Mouse (Mus musculus) CH12F3 (cell line): Measurements from ENCODE around the gene Chrnb2.
"Not testable (repeated sequence)": the region's sequence is repeated elsewhere in the genome, so short reads cannot be mapped to it uniquely, and the experiment has no call there.

Experiments
- in situ Hi-C: fragments of 300-500 bp; cut with MboI; formaldehyde crosslinking; loops from 2 replicates; pipeline ENCODE4 v1.14.3; 2020; ENCODE audit warnings: low sequenced_read_pairs

The Chrnb2 gene

DNA sequence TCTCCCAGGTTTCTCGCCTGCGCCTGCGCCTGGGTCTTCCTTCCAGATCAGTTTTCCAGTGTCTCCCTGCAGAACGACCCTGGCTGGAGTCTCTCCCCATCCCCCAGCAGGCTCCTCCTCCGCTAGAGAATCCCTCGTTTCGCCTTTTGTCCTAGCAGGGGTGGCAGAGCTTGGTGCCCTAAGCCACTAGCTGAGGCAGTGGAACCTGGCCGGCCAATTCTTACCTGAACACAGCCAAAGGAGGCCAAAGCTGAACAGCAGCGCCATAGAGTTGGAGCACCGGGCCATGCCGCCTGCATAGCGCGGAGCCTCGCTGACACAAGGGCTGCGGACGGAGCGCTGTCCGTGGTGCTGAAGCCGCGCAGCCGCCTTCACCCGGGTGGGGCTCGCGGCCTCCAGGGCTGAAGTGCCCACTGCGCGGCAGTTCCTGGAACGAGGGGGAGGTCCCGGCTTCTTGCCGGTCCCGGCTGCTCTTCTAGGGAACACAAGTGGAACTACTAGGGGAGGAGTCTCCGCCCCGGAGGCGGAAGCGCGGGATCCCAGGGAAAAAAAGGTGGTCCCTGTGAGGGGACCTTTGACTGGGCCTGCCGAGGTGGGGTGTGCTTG, at the start of gene Chrnb2:
Chrnb2 (minus strand) TSS at position 514 of the 606 bp plus-strand sequence.
- in situ Hi-C loops: no loop called here

DNA sequence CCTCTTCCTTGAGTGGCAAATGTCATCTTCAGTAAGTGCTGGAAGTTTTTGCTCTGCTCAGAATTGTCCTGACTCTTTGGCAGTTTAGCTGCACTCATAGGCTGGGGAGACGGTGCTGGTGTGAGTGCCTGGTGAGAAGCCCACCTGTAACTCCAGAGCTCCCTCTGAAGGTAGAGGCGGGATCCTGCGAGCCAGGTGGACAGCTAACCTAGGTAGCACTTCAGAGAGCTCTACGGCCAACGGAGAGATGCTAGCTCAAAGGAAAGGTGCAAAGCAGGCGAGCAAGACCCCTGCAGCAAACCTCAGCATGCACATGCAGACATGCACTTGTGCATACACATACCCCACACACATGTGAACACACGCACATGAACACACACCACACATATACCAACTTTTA, 49.6 kb upstream of the Chrnb2 start:
- in situ Hi-C loops: no loop called here

DNA sequence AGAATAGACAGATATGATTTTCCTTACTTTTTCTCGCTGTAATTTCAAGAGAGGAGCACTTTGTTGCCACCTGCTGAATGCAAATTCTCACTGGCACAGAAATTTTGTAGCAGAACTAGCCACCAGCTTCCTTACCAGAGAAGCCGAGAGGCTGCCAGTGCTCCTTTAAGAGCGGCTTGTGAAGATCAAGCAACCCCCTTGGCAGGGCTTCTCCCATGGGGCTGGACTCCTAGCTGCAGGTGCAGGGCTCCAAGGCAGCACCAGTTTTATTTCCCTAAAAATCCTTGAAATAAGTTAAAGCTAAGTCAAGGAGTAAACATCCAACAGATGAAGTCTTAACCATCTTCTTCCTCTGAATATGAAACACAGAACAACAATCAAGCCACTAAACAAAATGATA, 47.7 kb upstream of the Chrnb2 start:
- in situ Hi-C loops: no loop called here

DNA sequence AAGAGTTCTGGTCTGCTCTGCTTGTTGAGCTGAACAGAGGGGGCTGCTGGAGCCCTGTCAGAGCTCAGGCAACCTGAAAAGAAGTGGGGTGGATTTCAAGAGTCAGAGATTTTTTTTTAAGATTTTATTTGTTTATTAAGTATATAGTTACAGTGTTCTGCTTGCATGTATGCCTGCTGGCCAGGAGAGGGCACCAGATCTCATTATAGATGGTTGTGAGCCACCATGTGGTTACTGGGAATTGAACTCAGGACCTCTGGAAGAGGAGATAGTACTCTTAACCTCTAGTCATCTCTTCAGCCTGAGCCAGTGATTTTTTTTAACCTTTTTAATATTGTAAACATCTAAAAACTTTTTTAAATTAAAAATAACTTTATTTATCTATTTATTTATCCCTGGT, 46.4 kb upstream of the Chrnb2 start:
- in situ Hi-C loops: no loop called here

DNA sequence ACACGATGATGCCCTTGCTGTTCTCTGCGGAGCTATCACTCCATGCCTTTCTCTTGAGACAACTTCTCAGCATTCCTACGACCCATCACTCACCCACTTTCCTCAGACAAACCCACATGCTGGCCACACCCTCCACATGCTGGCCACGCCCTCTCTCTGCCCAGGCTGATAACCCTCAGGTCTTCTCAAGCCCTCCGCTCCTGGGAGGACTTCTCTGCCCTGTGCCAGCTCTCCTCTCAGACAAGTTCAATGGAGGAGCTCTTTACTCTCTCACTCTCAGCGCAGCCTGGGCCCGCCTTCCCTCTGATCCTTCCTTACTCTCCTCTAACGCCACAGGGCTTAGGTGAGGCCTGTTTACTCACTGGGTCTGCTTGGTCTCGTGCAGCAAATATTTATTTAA, 44.2 kb upstream of the Chrnb2 start:
- in situ Hi-C loops: no loop called here

DNA sequence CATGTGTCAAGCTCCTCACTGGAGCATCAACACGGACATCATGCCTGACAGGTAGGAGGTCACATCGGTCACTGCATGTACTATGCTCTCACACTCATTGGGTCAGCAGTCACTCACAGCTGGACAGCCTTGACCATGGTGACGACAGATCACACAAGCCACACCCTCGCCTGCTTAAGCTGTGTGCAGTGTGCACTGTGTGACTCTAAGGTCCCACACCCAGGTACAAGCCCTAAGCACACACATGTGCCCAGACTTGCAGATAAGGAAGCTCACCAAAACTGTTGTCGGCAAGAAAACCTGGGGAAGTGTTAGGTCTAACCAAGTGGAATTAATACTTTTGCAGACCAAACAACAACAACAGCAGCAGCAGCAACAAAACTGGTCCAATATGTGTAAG, 43.4 kb upstream of the Chrnb2 start:
- in situ Hi-C loops: no loop called here

DNA sequence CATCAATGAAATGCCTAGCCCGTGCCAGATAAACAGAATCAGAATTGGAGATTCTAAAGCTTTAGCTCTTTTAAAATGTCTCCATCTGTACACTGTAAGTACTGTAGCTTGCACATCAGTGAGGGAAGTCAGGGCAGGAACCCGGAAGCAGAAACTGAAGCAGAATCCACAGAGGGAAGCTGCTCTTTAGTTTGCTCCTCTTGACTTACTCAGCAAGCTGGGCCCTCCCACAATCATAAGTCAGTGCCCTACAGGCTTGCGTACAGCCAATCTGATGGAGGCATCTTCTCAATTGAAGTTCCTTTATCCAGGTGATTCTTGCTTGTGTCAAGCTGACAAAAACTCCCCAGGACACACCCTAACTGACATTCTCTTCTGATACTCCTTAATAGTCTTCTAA, 42.7 kb upstream of the Chrnb2 start:
- in situ Hi-C loops: no loop called here

DNA sequence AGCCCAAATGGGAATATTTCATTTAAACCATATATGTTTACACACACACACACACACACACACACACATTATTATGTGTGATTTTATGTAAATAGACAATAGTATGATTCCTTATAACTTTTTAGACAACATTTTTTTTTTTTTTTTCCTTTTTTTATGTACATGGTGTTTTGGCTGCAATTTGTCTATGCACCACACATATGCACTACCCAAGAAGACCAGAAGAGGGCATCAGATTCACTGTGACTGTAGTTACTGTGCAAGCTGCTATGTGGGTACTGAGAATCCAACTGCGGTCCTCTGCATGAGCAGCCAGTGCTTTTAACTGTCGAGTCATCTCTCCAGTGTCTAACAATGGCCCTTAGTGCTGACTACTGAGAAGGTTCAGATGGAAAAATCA, 42.3 kb upstream of the Chrnb2 start:
- in situ Hi-C loops: no loop called here

DNA sequence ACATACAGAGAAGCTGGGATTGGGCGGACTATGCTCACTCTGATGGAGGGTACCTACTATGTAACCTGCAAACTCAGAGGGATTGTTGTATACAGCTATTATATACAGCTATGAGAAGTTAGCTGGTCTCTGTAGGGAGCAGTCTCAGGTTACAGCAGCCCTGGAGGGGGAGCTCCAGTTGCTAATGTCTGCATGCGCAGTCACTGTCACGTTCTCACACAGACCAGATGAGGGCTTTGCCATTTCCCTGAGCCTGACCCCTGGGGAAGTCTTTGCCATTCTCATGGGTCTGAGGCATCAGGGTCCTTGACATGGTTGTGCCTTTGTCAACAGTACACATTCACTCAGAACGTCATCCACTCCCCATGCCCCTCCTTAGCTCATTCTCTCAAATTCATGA, 40.7 kb upstream of the Chrnb2 start:
- in situ Hi-C loops: no loop called here

DNA sequence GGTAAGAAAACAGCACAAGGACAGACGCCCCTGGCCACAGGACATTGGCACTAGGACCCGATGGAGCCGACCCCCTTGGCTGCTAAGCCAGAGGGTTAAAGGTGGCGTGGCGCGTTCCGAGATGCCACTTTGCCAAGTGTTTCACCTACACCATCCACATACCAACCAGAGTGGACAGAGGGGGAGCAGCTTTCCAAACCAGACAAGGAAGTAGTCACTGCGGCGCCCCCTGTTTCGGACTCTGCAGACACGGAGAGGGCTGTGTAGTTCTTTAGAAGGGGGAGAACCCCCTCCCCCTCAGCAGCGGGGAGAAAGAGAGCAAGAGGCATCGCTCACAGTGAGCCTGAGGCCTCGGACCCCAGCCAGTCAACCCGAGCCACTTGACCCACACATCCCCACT, 38.4 kb upstream of the Chrnb2 start:
- in situ Hi-C loops: no loop called here

DNA sequence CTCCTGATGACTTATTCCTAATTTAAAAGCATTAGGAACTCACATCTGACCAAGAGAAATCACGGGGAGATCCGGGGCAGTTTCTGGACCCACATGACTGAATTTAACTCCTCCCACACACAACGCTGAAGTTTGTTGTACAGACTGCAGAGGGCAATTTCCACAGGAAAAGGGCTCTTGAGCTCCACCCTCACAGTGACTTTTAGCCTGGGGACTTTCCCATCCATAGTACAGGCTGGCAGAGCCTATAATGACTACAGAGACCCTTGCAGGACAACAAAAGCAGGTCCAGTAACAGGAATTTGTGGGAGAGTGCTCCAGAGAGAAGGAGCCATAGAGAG, 37.0 kb upstream of the Chrnb2 start:
- in situ Hi-C loops: no loop called here

DNA sequence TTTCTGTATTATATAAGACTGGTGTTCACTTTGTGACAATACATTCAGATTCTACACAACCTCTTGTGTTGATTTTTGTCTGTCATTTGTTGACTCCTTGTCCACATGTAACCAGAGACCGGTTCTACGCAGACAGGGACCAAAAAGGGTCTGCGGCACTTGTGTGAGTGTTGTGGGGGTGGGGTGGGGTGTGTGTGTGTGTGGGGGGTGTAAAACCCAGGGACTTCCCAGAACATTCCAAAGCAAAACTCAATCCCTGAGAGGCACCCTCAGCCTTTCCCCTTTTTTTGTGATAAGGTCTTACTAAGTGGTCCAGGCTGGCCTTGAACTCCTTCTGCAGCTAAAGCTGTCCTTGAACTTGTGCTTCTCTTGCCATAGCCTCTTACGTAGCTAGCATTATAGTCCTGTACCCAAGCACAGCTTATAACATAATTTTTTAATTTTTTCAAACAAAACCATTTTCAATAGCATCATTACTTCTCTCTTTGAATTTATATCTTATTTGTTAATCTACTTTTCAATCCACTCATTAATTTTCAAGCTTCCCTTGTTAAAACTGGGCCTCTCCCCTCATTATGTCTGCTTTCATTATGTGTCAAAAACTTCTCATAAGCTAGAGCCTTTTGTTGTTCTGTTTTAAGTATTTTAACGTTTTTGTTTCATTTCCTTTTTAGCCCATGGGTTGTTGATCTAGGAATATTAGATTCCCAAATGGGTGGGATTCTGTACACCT, 36.5 kb upstream of the Chrnb2 start:
- in situ Hi-C loops: no loop called here

DNA sequence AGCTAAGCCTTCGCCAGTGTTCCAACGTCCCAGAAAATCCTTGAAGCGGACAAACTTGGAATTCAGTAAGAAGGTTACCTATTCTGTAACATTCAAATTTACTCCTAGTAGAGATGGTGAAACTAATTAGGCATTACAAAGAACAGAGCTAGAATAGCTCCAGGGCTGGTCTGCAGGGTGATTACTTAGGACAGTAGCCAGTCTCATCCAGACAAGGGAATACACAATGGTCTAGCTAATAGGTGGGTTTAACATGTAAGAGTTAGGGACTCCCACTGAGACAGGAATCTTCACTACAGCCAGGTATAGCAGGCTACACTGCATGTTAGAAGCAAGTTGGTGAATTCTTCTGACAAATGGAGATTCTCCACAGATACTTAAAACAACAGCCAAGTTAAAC, 35.6 kb upstream of the Chrnb2 start:
- in situ Hi-C loops: not testable (repeated sequence)

DNA sequence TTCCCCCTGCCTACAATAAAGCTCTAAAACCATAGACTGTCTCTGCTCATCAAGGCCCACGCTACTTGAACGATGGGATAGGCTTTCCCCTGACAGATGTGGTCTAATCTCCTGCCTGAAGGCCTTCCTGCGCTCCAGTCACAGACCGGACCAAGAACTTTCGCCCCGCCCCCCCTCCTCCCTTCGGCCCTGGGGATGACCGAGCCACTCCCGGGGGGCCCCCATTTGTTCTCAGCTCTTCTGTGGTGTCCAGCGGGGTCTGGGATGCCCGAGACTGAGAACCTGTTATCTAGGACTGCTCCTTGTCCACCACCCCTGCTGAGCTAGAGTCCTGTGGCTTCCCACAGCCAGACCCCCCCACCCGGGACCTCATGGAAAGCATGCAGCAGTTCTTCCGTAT, 35.0 kb upstream of the Chrnb2 start:
- in situ Hi-C loops: no loop called here

DNA sequence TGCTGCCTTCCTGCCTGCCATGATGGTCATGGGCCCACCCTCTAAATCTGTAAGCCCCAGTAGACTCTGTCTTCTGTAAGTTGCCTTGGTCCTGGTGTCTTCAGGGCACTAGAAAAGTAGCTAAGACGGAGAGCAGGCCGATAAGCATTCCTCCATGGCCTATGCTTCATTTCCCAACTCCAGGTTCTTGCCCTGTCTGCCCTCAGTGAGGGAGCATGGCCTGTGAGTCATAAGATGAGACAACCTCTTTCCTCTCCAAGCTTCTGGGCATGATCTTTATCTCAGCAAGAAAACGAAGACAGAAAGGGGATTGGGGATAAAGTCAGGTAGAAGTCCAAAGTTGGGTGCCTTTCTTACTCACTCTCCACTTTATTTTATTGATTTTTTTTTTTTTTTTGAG, 34.1 kb upstream of the Chrnb2 start:
- in situ Hi-C loops: no loop called here

DNA sequence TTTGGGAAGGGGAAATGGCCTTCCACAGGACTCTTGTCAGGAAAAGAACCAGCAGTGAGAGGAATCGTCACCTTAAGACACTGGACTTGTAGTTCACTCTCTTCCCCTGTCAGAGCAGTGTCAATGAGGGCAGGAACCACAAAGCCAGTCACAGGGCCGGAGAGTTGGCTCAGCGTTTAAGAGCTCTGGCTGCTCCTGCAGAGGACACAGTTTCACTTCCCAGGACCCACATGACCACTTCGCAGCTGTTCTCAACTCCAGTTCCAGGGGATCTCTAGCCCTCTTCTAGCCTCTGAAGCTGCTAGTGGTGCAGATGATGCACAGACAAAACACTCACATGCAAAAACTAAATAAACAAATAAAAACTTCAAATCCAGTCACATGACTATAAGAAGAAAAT, 31.9 kb upstream of the Chrnb2 start:
- in situ Hi-C loops: no loop called here

DNA sequence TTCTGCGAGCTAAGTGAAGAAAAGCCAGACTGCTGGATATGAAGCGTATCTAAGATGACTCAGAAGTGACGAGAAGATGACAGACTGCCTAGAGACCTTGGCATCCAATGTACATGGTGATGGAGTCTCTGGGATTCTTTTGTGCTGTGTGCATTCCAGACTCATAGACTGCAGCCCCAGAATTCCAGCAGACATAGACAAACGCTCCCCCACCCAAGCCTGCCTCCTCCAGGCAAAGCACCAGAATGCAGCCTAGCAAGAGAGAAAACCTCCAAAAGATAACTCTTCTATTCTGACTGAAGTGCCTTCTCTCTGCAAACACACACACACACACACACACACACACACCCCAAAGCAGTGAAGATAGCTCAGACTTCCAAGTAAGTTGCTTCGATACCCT, 31.3 kb upstream of the Chrnb2 start:
- in situ Hi-C loops: no loop called here

DNA sequence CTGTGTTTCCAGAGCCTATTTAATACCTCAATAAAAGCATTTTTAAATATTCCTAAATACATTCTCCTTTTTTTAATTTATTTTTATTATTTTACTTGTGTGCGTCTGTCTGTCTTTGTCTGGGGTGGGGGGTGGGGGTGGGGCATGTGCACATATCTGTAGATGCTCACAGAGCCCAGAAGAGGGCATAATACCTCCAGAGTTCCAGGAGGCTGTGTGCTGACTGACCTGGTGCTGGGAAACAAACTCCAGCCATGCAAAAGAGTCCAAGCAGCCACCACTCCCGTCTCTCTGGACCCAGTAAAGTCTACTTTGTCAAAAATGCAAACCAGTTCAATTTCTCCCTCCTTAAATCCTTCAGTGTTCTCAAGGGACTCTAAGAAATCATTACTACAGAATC, 30.2 kb upstream of the Chrnb2 start:
- in situ Hi-C loops: no loop called here

DNA sequence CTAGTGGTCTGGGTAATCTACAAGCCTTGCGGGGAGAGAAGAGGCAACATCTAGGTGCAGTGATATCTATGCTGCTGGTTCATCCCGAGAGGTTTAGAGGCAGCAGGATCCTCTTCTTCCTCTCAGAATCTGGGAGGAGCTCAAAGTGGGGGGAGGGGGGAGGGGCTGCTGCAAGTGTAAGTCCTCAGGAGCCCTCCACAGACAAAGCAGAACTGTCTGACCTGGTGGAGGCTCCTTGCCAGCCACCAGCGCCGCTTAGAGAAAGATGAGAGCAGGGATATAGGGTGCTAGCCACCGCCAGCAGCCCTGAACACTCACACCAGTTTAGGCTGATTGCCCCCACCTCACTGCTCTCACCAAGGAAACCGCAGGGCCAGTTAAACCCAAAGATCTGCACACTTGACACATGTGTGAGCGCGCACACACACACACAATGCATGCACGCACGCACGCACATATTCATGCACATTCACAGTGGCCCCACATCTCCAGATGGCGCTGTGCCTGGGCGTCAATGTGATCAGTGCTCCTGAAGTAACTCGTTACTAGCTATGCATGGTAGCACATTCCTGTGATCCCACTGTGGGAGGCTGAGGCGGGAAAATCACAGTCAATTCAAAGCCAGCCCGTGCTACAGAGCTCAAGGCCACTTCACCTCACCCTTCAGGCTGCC, 24.4 kb upstream of the Chrnb2 start:
- in situ Hi-C loops: loop anchor here (5.0 kb wide), 1 partner anchor 63 kb away; no protein-coding TSS in a partner anchor

DNA sequence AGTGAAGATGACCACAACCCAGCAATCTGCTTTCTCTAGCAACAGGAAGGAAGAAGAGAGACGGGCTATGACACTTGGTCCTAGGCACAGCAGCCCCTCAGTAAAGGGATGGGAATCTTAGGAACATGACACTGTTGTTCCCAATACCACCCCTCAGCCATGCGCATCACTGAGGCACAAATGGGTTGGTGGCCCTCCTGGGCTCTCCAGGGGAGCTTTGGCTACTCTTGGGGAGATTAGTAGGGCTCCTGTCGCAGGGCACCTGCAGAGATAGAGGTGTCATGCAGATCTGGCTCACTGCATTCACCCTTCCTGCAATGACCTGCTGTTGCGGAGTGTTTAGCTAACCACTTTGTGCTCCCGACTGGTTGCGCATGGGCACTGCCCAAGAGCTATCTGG, 21.8 kb upstream of the Chrnb2 start:
- in situ Hi-C loops: loop anchor here (5.0 kb wide), 1 partner anchor 66 kb away; no protein-coding TSS in a partner anchor

DNA sequence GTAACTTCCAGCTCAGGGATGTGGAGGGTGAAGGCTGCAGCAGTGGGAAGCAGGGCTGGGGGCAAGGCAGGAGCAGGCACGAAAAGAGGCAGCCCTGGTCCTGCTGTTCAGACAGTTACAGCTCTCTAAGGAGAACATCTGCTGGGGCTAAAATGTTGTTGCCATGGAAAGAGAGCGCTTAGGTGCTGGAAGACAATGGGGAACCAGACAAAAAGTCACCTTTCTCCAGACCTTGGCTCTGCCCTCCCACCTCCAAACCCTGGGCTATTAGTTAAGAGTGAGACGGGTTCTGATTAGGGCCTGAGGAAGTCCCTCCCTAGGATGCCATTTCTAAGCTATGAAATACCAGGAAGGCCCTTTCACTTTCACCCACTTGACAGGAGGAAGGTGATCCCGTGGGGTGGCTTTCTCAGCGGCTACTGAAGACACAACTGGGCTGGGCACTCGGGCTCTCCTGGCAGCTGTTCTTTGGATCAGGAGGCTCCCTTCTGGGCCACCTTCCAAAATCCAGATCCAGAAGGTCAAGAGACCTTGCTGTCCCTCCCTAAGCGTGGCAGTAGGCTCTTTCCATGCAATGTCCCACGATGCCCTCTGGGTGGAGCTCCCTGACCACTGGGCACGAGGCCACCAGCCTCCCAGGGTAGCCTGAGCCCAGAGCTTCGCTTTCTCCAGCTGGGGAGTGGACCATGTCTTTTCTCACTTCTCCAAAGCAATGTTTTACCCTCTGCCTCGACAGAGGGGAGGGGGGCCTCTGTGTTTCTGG, 20.7 kb upstream of the Chrnb2 start:
- in situ Hi-C loops: loop anchor here (5.0 kb wide), 1 partner anchor 67 kb away; no protein-coding TSS in a partner anchor

DNA sequence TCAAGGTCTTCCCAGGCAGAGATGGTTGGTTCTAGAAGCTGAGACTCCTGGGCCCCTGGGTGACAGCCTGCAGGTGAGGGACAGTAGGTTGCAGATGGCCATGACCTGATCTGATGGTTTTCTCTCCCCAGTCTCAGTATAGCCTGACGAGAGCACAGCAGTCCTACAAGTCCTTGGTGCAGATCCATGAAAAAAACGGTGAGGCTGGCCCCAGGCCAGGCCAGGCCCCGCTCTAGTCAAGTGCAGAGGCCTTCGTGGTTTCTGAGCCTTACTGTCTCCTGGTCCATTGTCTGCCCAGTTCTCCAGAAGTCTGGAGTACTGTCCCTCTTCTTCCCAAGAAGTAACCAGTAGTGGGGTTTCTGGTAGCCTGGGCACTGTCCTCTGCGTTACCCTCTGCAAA, 17.2 kb upstream of the Chrnb2 start:
- in situ Hi-C loops: no loop called here
